Mouse (Mus musculus) heart, embryonic 13.5 days (tissue): Measurements from ENCODE around the gene Frmpd2. TPM values are rescaled to one million over a fixed set of nuclear protein-coding genes. Genes with fewer than 3 reads are reported as not detected.

ENCODE experiments used
- ATAC-seq: fragments of 200-750 bp; cut with Nextera tagmentation; 2 replicates; pipeline ENCODE4 v1.8.0; 2017; ENCODE audit warnings: moderate TSS enrichment; ENCODE audit not compliant: insufficient number of reproducible peaks, low FRiP score, low TSS enrichment; ENCODE audit errors: extremely low read depth
- H3K27ac ChIP-seq: fragments of 300-500 bp; sonication (generic); replicated peaks from 2 replicates; pipeline ENCODE4 v1.5.1; 2015; ENCODE audit warnings: moderate library complexity, mild to moderate bottlenecking, inconsistent platforms
- H3K27me3 ChIP-seq: fragments of 300-500 bp; sonication (generic); replicated peaks from 2 replicates; pipeline ENCODE4 v1.6.1; 2015; ENCODE audit warnings: mild to moderate bottlenecking, inconsistent platforms
- H3K36me3 ChIP-seq: fragments of 300-500 bp; sonication (generic); 2 replicates; pipeline ENCODE4 v1.6.1; 2015; ENCODE audit warnings: mild to moderate bottlenecking, inconsistent platforms
- H3K4me1 ChIP-seq: fragments of 300-500 bp; sonication (generic); 2 replicates; pipeline ENCODE4 v1.6.1; 2015; ENCODE audit warnings: inconsistent platforms
- H3K4me2 ChIP-seq: fragments of 300-500 bp; sonication (generic); 2 replicates; pipeline ENCODE4 v1.6.1; 2015; ENCODE audit warnings: inconsistent platforms, mild to moderate bottlenecking, moderate library complexity
- H3K4me3 ChIP-seq: fragments of 300-500 bp; sonication (generic); 2 replicates; pipeline ENCODE4 v1.5.1; 2015; ENCODE audit warnings: moderate library complexity, mild to moderate bottlenecking, inconsistent platforms
- H3K9ac ChIP-seq: fragments of 300-500 bp; sonication (generic); 2 replicates; pipeline ENCODE4 v1.6.1; 2015; ENCODE audit warnings: inconsistent platforms, mild to moderate bottlenecking, moderate library complexity
- H3K9me3 ChIP-seq: fragments of 300-500 bp; sonication (generic); 2 replicates; pipeline ENCODE4 v1.6.1; 2016; ENCODE audit warnings: inconsistent platforms
- WGBS: fragments of 180-500 bp; shearing (Covaris S2); methylation state at CpG from one replicate; pipeline ENCODE4 v1.1.7; 2015; ENCODE audit warnings: mixed read lengths; 5-methylcytosine and 5-hydroxymethylcytosine counted together
- polyA plus RNA-seq: library from polyadenylated mRNA; unstranded; fragments of >200 nt; fragmentation: Nextera tagmentation; extraction: Ambion mirVana; gene quantifications from 2 replicates; pipeline ENCODE4 v1.2.1, GENCODE M21; 2015

Frmpd2 gene
- polyA plus RNA-seq, 1 experiment from 2014 or later = not detected

DNA sequence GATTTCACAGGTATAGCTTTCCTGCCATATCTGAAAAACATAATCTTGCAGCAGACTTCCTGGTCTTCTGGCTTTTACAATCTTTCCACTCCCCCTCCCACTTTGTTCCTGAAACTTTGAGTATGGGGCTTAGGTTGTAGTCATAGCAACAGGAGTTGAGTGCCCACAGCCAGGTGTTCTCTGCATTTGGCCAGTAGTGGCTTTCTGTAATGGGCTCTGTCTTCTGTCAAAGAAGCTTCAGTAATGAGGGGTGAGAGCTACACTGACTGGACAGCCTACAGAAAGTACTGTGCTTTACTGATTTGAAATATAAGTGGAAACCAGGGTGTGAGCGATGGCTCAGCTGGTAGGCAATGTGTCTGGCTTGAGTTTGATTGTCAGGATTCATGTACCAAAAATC lies 37.2 kb downstream of the Frmpd2 start:
- H3K27me3 ChIP-seq = peaks cover 16% of the 10 kb centered on the region
- H3K4me1 ChIP-seq = no peaks in the 10 kb centered on the region
- no peak for ATAC-seq
- no peaks in the 10 kb centered on the region for H3K9me3 ChIP-seq
- H3K9ac ChIP-seq = no peak overlapping the region
- no peak overlapping the region for H3K4me2 ChIP-seq
- no peak overlapping the region for H3K4me3 ChIP-seq
- WGBS = 75% methylated on average over 1 of the region's 1 CpGs
- no peak overlapping the region for H3K27ac ChIP-seq
- no peaks in the 10 kb centered on the region for H3K36me3 ChIP-seq

DNA sequence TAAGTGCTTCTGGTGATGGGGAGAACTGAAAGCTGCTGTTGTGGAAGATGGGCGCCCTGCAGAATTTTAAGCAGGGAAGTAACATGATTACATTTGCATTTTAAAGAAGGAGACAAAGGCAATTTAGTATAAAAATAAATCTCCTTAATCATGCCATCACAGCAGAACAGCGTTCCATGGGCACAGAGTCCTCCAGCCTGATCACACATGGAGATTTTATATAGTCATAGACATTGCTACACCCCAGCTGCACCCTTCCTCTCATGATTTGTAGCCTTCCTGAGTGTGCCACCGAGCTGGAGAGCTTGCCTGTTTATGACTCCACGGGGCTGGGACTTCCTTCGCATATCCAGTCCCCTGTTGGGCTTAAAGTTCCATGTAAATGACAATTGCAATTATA lies 42.4 kb downstream of the Frmpd2 start:
- H3K4me3 ChIP-seq = no peak overlapping the region
- H3K36me3 ChIP-seq = no peaks in the 10 kb centered on the region
- no peak overlapping the region for H3K4me2 ChIP-seq
- 66% methylated on average over 5 of the region's 5 CpGs for whole genome bisulfite sequencing
- peaks cover 14% of the 10 kb centered on the region for H3K27me3 ChIP-seq
- H3K9ac ChIP-seq = no peak overlapping the region
- no peak overlapping the region for H3K27ac ChIP-seq
- ATAC-seq = no peak
- no peaks in the 10 kb centered on the region for H3K4me1 ChIP-seq
- no peaks in the 10 kb centered on the region for H3K9me3 ChIP-seq

DNA sequence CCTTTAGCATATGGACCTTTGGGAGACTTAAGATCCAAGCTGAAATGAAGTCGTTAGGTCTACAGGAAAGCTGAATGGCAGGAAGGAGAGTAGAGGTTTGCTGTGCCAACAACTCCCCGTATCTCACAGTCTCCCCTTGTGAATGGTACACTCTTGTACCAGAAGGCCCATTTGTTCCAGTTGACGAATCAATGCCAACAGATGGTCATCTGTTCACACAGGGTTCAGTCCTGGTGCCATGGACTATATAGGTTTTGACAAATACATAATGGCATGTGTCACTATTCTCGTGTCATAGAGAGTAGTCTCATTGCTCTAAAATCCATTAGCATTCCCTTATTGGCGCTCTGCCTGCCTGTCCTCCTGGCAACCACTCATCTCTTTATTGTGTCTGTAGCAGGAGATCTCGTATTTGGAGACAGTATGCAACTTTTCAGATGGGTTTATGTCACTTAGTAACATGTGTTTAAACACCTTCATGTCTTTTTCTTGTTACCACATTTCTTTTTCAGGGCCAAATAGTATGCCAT lies 43.3 kb downstream of the Frmpd2 start:
- 63% methylated on average over 6 of the region's 6 CpGs for WGBS
- Histone ChIP-seq H3K36me3 (no peaks in the 10 kb centered on the region), H3K9ac (no peak overlapping the region), H3K27me3 (peaks cover 14% of the 10 kb centered on the region), H3K9me3 (no peaks in the 10 kb centered on the region), H3K27ac (no peak overlapping the region), H3K4me1 (no peaks in the 10 kb centered on the region), H3K4me2 (no peak overlapping the region), H3K4me3 (no peak overlapping the region)
- ATAC-seq = no peak

DNA sequence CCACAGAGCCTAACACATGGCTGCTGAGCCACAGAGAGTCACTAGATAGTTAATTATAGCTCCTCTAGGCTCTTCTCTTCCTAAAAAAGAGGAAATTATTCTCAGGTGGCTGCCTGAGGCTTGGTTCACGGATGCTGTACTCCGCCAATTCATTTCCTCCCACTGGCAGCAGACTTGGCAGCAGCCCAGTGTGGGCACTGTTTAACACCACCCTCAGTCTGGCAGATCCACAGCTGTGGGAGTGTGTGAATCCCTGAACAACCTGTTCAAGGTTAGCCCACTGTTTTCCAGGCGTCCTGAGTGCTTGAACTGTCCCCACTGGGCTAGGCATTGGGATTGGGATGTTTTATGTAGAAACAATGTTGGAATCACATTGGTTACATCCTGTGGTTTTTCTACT lies 50.0 kb downstream of the Frmpd2 start:
- ATAC-seq = no peak
- H3K9ac ChIP-seq = no peak overlapping the region
- no peaks in the 10 kb centered on the region for H3K36me3 ChIP-seq
- no peaks in the 10 kb centered on the region for H3K9me3 ChIP-seq
- H3K4me3 ChIP-seq = no peak overlapping the region
- H3K4me1 ChIP-seq = no peaks in the 10 kb centered on the region
- no peak overlapping the region for H3K4me2 ChIP-seq
- no peak overlapping the region for H3K27ac ChIP-seq
- WGBS = 63% methylated on average over 3 of the region's 3 CpGs
- no peaks in the 10 kb centered on the region for H3K27me3 ChIP-seq

DNA sequence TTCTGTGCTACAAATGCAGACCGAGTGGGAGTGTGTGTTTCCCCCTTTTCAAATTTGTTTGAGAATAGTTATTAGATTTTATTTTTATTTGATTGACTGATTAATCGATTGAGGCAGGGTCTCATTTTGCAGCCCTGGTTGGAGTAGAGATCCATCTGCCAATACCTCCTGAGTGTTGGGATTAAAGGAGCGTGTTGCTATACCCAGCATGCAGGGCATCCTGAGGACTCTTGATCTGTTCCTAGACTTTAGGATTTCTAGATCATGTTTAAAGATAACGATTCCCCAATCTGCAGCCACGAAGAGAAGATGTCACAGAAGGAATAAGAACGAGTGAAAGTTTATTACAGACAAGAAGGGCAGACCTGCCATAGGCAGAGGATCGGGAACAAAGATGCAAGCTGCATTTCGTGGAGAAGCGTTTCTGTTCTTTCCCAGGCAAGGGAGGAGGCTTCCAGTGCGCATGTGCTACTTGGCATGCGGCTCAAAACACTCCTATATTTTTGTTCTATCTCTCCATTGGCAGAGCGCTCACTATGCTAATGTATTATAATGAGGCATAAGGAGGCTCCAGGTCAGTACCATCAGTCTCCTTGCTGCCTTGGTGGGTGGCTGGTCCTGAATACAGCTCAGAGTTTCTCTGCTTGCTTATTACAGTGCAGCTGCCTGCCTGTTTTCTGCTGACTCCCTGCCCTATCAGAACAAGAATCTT lies 53.9 kb downstream of the Frmpd2 start:
- Histone ChIP-seq H3K36me3 (no peaks in the 10 kb centered on the region), H3K9ac (no peak overlapping the region), H3K27ac (no peak overlapping the region), H3K4me3 (no peak overlapping the region), H3K27me3 (no peaks in the 10 kb centered on the region), H3K4me2 (no peak overlapping the region), H3K9me3 (no peaks in the 10 kb centered on the region), H3K4me1 (no peaks in the 10 kb centered on the region)
- ATAC-seq = no peak
- 63% methylated on average over 12 of the region's 12 CpGs for WGBS

DNA sequence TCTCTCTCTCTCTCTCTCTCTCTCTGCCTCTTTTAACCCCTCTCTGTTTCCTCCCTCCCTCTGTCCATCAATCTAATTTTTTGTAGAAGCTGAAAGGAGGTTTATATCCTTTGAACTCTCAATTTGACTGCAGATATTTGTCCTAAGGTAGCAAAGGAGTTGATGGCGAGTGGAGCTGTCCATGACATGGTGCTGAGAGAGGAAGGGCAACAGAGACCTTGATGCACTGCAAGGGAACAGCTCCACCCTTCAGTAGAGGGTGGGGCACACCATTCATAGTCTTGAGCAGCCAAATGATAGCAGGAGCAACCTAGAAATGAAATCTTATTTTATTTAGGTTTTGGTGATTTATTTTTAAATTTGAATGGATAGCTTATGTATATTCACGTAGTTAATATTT lies 55.1 kb downstream of the Frmpd2 start:
- Histone ChIP-seq H3K9ac (no peak overlapping the region), H3K4me2 (no peak overlapping the region), H3K4me3 (no peak overlapping the region), H3K27me3 (no peaks in the 10 kb centered on the region), H3K27ac (no peak overlapping the region), H3K9me3 (no peaks in the 10 kb centered on the region), H3K4me1 (no peaks in the 10 kb centered on the region), H3K36me3 (no peaks in the 10 kb centered on the region)
- no peak for ATAC-seq
- 56% methylated on average over 2 of the region's 2 CpGs for whole genome bisulfite sequencing

DNA sequence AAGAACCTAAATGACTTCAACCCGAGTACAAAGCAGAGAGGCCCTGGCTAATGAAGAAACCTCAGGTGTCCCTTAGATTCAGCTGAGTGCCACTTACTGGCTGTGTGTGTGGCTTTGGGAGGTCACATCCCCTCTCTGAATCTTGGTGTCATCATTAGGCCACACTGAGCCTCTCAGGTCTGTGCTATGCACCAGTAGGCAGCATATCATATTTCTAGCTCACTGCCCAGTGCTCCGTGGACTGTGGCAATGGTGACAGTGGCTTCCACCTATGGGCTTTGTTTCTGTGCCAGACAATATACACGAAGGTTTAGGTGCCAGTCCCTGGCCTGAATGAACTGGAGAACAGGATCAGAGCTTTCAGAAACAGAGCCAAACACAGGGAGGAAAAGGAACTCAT lies 56.4 kb downstream of the Frmpd2 start:
- Histone ChIP-seq H3K4me2 (no peak overlapping the region), H3K27me3 (0 out of 2 replicates have a peak, but pooled peaks cover 2% of the 10 kb centered on the region), H3K4me1 (no peaks in the 10 kb centered on the region), H3K9me3 (no peaks in the 10 kb centered on the region), H3K9ac (no peak overlapping the region), H3K27ac (no peak overlapping the region), H3K4me3 (no peak overlapping the region), H3K36me3 (no peaks in the 10 kb centered on the region)
- no peak for ATAC-seq
- 61% methylated on average over 3 of the region's 3 CpGs for WGBS

DNA sequence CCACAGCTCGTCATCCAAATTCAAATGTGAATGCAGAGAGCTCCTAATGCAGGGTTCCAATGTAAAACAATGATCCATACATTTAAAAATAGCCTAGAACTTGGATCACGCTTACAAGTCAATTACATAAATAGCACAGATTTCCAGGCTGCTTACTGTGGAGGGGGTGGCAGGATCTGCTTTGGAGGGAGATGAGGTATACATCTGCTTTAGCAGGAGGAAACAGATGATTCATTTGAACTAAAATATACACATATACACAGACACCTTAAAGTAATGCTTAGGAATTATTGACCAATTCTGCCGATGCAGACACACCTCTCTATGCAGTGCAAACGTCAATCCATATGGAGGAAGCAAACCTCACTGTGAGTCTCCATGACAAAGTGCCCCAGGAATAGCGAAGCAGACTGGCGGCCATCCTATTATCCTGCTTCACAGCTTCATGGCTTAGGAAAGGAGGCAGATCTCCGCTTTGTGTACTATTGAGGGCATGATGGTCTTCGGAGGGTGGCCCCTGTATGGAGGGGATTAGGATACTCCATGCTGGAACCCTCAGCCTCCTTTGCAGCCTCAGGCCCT lies 59.9 kb downstream of the Frmpd2 start:
- no peaks in the 10 kb centered on the region for H3K36me3 ChIP-seq
- no peak overlapping the region for H3K4me3 ChIP-seq
- no peak overlapping the region for H3K9ac ChIP-seq
- no peak overlapping the region for H3K4me2 ChIP-seq
- ATAC-seq = no peak
- 72% methylated on average over 8 of the region's 8 CpGs for WGBS
- H3K27ac ChIP-seq = no peak overlapping the region
- H3K27me3 ChIP-seq = 0 out of 2 replicates have a peak, but pooled peaks cover 2% of the 10 kb centered on the region
- no peaks in the 10 kb centered on the region for H3K4me1 ChIP-seq
- no peaks in the 10 kb centered on the region for H3K9me3 ChIP-seq

DNA sequence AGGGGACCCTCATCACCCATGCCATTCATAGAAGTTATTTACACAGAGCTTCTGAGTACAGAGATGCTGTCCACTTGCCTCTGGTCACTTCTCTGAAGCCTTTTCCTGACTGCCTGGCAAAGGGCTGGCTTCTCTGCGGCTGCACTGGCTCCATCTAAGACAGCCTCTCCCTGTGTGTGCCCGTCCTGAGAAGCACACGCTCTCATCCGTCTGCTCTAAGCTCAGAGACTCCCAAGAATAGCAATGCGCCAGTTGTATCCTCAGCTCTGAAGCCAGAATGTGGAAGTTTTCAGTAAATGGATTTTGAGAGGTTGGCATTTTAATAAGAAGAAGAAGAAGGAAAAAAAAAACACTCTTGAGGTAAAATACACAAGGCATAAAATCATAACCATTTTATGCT lies 61.3 kb downstream of the Frmpd2 start:
- Histone ChIP-seq H3K4me3 (no peak overlapping the region), H3K4me1 (no peaks in the 10 kb centered on the region), H3K4me2 (no peak overlapping the region), H3K27me3 (0 out of 2 replicates have a peak, but pooled peaks cover 2% of the 10 kb centered on the region), H3K9ac (no peak overlapping the region), H3K9me3 (no peaks in the 10 kb centered on the region), H3K36me3 (no peaks in the 10 kb centered on the region), H3K27ac (no peak overlapping the region)
- 67% methylated on average over 5 of the region's 5 CpGs for WGBS
- no peak for ATAC-seq

DNA sequence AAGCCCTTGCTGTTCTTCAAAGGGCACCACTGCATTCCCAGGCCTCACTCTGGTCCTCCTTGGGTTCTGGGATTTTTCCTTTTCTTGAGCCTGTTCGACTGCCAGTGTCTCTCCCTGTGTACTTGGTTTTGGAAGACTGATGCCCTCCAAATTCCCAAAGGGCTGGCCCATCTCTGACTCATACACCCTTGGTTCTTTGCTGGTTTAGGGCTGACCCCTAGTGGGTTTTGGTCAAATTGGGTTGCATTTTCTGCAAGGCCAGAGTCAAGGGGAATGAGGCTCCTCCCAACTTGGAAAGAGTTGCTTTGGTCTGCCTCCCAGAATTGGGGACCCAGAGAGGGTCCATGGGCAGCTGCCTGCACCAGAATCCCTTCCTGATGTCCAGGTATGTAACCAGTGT lies 62.0 kb downstream of the Frmpd2 start:
- no peaks in the 10 kb centered on the region for H3K36me3 ChIP-seq
- 19% methylated on average over 1 of the region's 1 CpGs for WGBS
- 0 out of 2 replicates have a peak, but pooled peaks cover 2% of the 10 kb centered on the region for H3K27me3 ChIP-seq
- ATAC-seq = no peak
- no peaks in the 10 kb centered on the region for H3K4me1 ChIP-seq
- H3K4me2 ChIP-seq = no peak overlapping the region
- H3K4me3 ChIP-seq = no peak overlapping the region
- no peaks in the 10 kb centered on the region for H3K9me3 ChIP-seq
- no peak overlapping the region for H3K27ac ChIP-seq
- H3K9ac ChIP-seq = no peak overlapping the region

DNA sequence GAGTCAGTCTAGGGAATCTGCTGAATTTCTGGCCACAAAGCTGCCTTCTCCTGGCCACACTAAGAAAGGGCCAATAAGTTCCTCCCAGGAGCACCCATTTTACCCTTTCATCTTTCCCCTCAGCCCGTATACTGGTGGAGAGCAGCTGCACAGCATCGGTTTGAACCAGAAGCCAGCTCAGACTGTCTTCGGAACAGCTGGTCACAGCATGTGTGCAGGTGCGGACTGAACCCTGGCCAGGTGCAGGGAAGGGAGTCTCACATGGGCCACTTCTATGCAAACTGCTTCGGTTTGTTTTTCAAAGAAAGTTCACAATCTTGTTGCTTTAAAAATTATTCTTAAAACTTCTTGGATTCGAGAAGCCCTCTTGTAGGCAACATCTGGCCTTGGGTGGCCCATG lies 63.8 kb downstream of the Frmpd2 start:
- no peak for ATAC-seq
- Histone ChIP-seq H3K4me3 (no peak overlapping the region), H3K9ac (no peak overlapping the region), H3K36me3 (no peaks in the 10 kb centered on the region), H3K4me1 (no peaks in the 10 kb centered on the region), H3K4me2 (no peak overlapping the region), H3K27ac (no peak overlapping the region), H3K9me3 (no peaks in the 10 kb centered on the region), H3K27me3 (peaks cover 2% of the 10 kb centered on the region; the same call in 1 of the 2 replicates)
- WGBS = 71% methylated on average over 6 of the region's 6 CpGs
